Mouse (Mus musculus): Measurements from ENCODE around the gene B4galt7. TPM values are rescaled to one million over a fixed set of nuclear protein-coding genes. Genes with fewer than 3 reads are reported as not detected.
"Not testable (repeated sequence)": the region's sequence is repeated elsewhere in the genome, so short reads cannot be mapped to it uniquely, and the experiment has no call there.

Gene B4galt7
- polyA plus RNA-seq, 1 experiment from 2014 or later, result 42.7 TPM

GRCm38 (mm10) chr13:55570286-55570973 lies 29.3 kb upstream of the B4galt7 start:
- no peaks in the 10 kb centered on the region for H3K27me3 ChIP-seq (ENCODE audit: control insufficient read depth, insufficient read depth, low read depth, low read length)
- H3K27ac ChIP-seq (ENCODE audit: low read length), result peak overlapping the region; percentile 93
- peak; percentile 78 for ATAC-seq
- 0% methylated on average over 42 of the region's 47 CpGs for WGBS
- peak overlapping the region; percentile 95 for H3K4me2 ChIP-seq (ENCODE audit: low read length)
- no peaks in the 10 kb centered on the region for H3K9me3 ChIP-seq (replicated peaks; ENCODE audit: control insufficient read depth, low read length, poor library complexity, severe bottlenecking)
- H3K4me1 ChIP-seq (ENCODE audit: control insufficient read depth, insufficient read depth, low read length), result peaks cover 18% of the 10 kb centered on the region
- H3K36me3 ChIP-seq (ENCODE audit: control insufficient read depth, insufficient read depth, low read length), result no peaks in the 10 kb centered on the region
- peak overlapping the region; percentile 80 for H3K9ac ChIP-seq (ENCODE audit: low read depth, low read length)
- peak overlapping the region; percentile 77 for H3K4me3 ChIP-seq (ENCODE audit: low read depth, low read length)

GRCm38 (mm10) chr13:55571027-55571751 lies 28.5 kb upstream of the B4galt7 start, which contains the start of gene Fam193b:
TSS of gene Fam193b (minus strand) at chr13:55571120.
- WGBS, result 2% methylated on average over 28 of the region's 47 CpGs
- Histone ChIP-seq H3K36me3 (ENCODE audit: control insufficient read depth, insufficient read depth, low read length) (no peaks in the 10 kb centered on the region), H3K4me2 (ENCODE audit: low read length) (peak within 1 kb of the TSS; percentile 95), H3K4me1 (ENCODE audit: control insufficient read depth, insufficient read depth, low read length) (peaks cover 18% of the 10 kb centered on the region), H3K9me3 (replicated peaks; ENCODE audit: control insufficient read depth, low read length, poor library complexity, severe bottlenecking) (no peaks in the 10 kb centered on the region), H3K4me3 (ENCODE audit: low read depth, low read length) (peak within 1 kb of the TSS; percentile 77), H3K9ac (ENCODE audit: low read depth, low read length) (peak within 1 kb of the TSS; percentile 80), H3K27ac (ENCODE audit: low read length) (peak within 1 kb of the TSS; percentile 93), H3K27me3 (ENCODE audit: control insufficient read depth, insufficient read depth, low read depth, low read length) (no peaks in the 10 kb centered on the region)
- ATAC-seq, result peak; percentile 90

GRCm38 (mm10) chr13:55571977-55572376 lies 27.7 kb upstream of the B4galt7 start:
- 85% methylated on average over 2 of the region's 2 CpGs for WGBS
- Histone ChIP-seq H3K36me3 (ENCODE audit: control insufficient read depth, insufficient read depth, low read length) (no peaks in the 10 kb centered on the region), H3K9ac (ENCODE audit: low read depth, low read length) (no peak overlapping the region), H3K27me3 (ENCODE audit: control insufficient read depth, insufficient read depth, low read depth, low read length) (no peaks in the 10 kb centered on the region), H3K4me3 (ENCODE audit: low read depth, low read length) (no peak overlapping the region), H3K4me2 (ENCODE audit: low read length) (peak overlapping the region; percentile 42), H3K9me3 (replicated peaks; ENCODE audit: control insufficient read depth, low read length, poor library complexity, severe bottlenecking) (no peaks in the 10 kb centered on the region), H3K27ac (ENCODE audit: low read length) (no peak overlapping the region), H3K4me1 (ENCODE audit: control insufficient read depth, insufficient read depth, low read length) (peaks cover 16% of the 10 kb centered on the region)
- no peak for ATAC-seq

GRCm38 (mm10) chr13:55573432-55573831 lies 26.3 kb upstream of the B4galt7 start, which contains the start of gene Tmed9:
TSS of gene Tmed9 (plus strand) at chr13:55573732.
- H3K4me2 ChIP-seq (ENCODE audit: low read length), result no peak within 1 kb of the TSS
- no peaks in the 10 kb centered on the region for H3K9me3 ChIP-seq (replicated peaks; ENCODE audit: control insufficient read depth, low read length, poor library complexity, severe bottlenecking)
- ATAC-seq, result no peak
- no peak within 1 kb of the TSS for H3K9ac ChIP-seq (ENCODE audit: low read depth, low read length)
- peaks cover 16% of the 10 kb centered on the region for H3K4me1 ChIP-seq (ENCODE audit: control insufficient read depth, insufficient read depth, low read length)
- H3K27me3 ChIP-seq (ENCODE audit: control insufficient read depth, insufficient read depth, low read depth, low read length), result no peaks in the 10 kb centered on the region
- 97% methylated on average over 2 of the region's 2 CpGs for WGBS
- H3K4me3 ChIP-seq (ENCODE audit: low read depth, low read length), result no peak within 1 kb of the TSS
- H3K27ac ChIP-seq (ENCODE audit: low read length), result no peak within 1 kb of the TSS
- H3K36me3 ChIP-seq (ENCODE audit: control insufficient read depth, insufficient read depth, low read length), result no peaks in the 10 kb centered on the region

GRCm38 (mm10) chr13:55574321-55574720 lies 25.4 kb upstream of the B4galt7 start:
- Histone ChIP-seq H3K27me3 (ENCODE audit: control insufficient read depth, insufficient read depth, low read depth, low read length) (no peaks in the 10 kb centered on the region), H3K27ac (ENCODE audit: low read length) (no peak overlapping the region), H3K36me3 (ENCODE audit: control insufficient read depth, insufficient read depth, low read length) (no peaks in the 10 kb centered on the region), H3K9ac (ENCODE audit: low read depth, low read length) (no peak overlapping the region), H3K9me3 (replicated peaks; ENCODE audit: control insufficient read depth, low read length, poor library complexity, severe bottlenecking) (no peaks in the 10 kb centered on the region), H3K4me2 (ENCODE audit: low read length) (no peak overlapping the region), H3K4me3 (ENCODE audit: low read depth, low read length) (no peak overlapping the region), H3K4me1 (ENCODE audit: control insufficient read depth, insufficient read depth, low read length) (peaks cover 10% of the 10 kb centered on the region)
- 64% methylated on average over 5 of the region's 5 CpGs for WGBS
- ATAC-seq, result no peak

- H3K36me3 ChIP-seq (ENCODE audit: control insufficient read depth, insufficient read depth, low read length), result no peaks in the 10 kb centered on the region
- peaks cover 7% of the 10 kb centered on the region for H3K4me1 ChIP-seq (ENCODE audit: control insufficient read depth, insufficient read depth, low read length)
- H3K9me3 ChIP-seq (replicated peaks; ENCODE audit: control insufficient read depth, low read length, poor library complexity, severe bottlenecking), result no peaks in the 10 kb centered on the region
- H3K27me3 ChIP-seq (ENCODE audit: control insufficient read depth, insufficient read depth, low read depth, low read length), result no peaks in the 10 kb centered on the region
- no peak overlapping the region for H3K9ac ChIP-seq (ENCODE audit: low read depth, low read length)
- WGBS, result 72% methylated on average over 5 of the region's 5 CpGs
- H3K4me3 ChIP-seq (ENCODE audit: low read depth, low read length), result no peak overlapping the region
- H3K4me2 ChIP-seq (ENCODE audit: low read length), result no peak overlapping the region
- no peak for ATAC-seq
- H3K27ac ChIP-seq (ENCODE audit: low read length), result no peak overlapping the region
Measured at GRCm38 (mm10) chr13:55575932-55576331, 23.8 kb upstream of the B4galt7 start.

GRCm38 (mm10) chr13:55576872-55577271 lies 22.8 kb upstream of the B4galt7 start:
- 91% methylated on average over 7 of the region's 7 CpGs for WGBS

GRCm38 (mm10) chr13:55578086-55578485 lies 21.6 kb upstream of the B4galt7 start:
- H3K4me3 ChIP-seq (ENCODE audit: low read depth, low read length), result no peak overlapping the region
- H3K27ac ChIP-seq (ENCODE audit: low read length), result no peak overlapping the region
- no peaks in the 10 kb centered on the region for H3K4me1 ChIP-seq (ENCODE audit: control insufficient read depth, insufficient read depth, low read length)
- H3K36me3 ChIP-seq (ENCODE audit: control insufficient read depth, insufficient read depth, low read length), result no peaks in the 10 kb centered on the region
- H3K4me2 ChIP-seq (ENCODE audit: low read length), result no peak overlapping the region
- no peaks in the 10 kb centered on the region for H3K27me3 ChIP-seq (ENCODE audit: control insufficient read depth, insufficient read depth, low read depth, low read length)
- WGBS, result 77% methylated on average over 4 of the region's 4 CpGs
- no peaks in the 10 kb centered on the region for H3K9me3 ChIP-seq (replicated peaks; ENCODE audit: control insufficient read depth, low read length, poor library complexity, severe bottlenecking)
- no peak overlapping the region for H3K9ac ChIP-seq (ENCODE audit: low read depth, low read length)
- no peak for ATAC-seq

More at GRCm38 (mm10) chr13:55576872-55577271, 22.8 kb upstream of the B4galt7 start:
- H3K4me1 ChIP-seq (ENCODE audit: control insufficient read depth, insufficient read depth, low read length); H3K36me3 ChIP-seq (ENCODE audit: control insufficient read depth, insufficient read depth, low read length); H3K9me3 ChIP-seq (replicated peaks; ENCODE audit: control insufficient read depth, low read length, poor library complexity, severe bottlenecking); H3K4me2 ChIP-seq (ENCODE audit: low read length); ATAC-seq; H3K4me3 ChIP-seq (ENCODE audit: low read depth, low read length); H3K27ac ChIP-seq (ENCODE audit: low read length); H3K27me3 ChIP-seq (ENCODE audit: control insufficient read depth, insufficient read depth, low read depth, low read length); H3K9ac ChIP-seq (ENCODE audit: low read depth, low read length): not testable (repeated sequence)

- Histone ChIP-seq H3K4me3 (ENCODE audit: low read depth, low read length) (no peak overlapping the region), H3K4me2 (ENCODE audit: low read length) (peak overlapping the region; percentile 52), H3K9me3 (replicated peaks; ENCODE audit: control insufficient read depth, low read length, poor library complexity, severe bottlenecking) (no peaks in the 10 kb centered on the region), H3K4me1 (ENCODE audit: control insufficient read depth, insufficient read depth, low read length) (peaks cover 11% of the 10 kb centered on the region), H3K9ac (ENCODE audit: low read depth, low read length) (no peak overlapping the region), H3K27ac (ENCODE audit: low read length) (no peak overlapping the region; the same call in 1 of the 2 replicates), H3K36me3 (ENCODE audit: control insufficient read depth, insufficient read depth, low read length) (peaks cover 13% of the 10 kb centered on the region), H3K27me3 (ENCODE audit: control insufficient read depth, insufficient read depth, low read depth, low read length) (peaks cover 3% of the 10 kb centered on the region; the same call in 1 of the 2 replicates)
- 80% methylated on average over 4 of the region's 4 CpGs for whole genome bisulfite sequencing
- peak; percentile 30; the same call in 1 of the 2 replicates for ATAC-seq
Measured at GRCm38 (mm10) chr13:55591961-55592490, 7.7 kb upstream of the B4galt7 start.
